Mouse (Mus musculus): ENCODE measurements at regions not wholly inside any gene's neighbourhood (a gene's known extent, or its start where the extent isn't known, plus 50 kb on each side); places are given as distances from the start of the nearest gene placed in this dataset.

DNA sequence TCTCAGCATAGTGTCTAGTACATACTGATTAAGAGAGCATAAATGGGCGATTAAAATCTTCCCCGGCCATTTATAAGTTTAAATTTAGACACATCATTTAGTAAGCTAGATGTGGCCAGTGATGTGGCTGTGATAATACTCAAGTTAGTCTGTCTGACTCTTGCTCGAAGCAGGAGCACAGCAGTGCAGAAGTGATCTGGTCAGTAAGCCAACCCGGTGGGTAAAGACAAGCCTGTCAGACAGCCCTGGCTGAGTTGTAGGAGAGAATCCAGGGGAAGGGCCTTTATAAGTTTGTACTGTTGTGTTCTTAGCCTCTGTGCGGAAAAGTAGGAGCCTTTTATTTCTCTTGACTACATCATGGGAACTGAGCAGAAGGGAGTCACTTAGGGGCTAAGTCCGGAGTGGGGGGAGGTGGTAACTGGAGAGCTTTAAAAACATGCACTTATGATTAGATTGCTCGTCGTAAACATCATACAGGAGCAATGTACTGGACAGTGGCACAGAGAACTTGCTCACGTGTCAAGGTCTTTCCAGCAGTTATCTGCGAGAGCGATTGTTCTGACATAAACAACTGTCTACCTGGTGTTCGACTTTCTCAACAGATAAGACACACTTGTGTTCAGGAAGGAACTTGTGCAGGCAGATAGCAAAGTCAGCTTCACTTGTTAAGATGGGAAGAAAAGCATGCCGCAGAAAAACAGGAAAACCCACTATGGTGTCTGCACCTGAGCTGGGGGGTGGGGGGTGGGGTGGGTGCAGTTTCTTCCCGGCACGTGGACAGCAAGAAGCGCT, 122.5 kb upstream of the Zeb2 start:
- Histone ChIP-seq H3K4me2 (ENCODE audit: low read length) (no peak overlapping the region), H3K27me3 (replicated peaks; ENCODE audit: control insufficient read depth, insufficient read depth, low read length) (no peaks in the 10 kb centered on the region), H3K9ac (ENCODE audit: low read length) (no peak overlapping the region), H3K4me1 (replicated peaks; ENCODE audit: control insufficient read depth, insufficient read depth, low read length) (peaks cover 4% of the 10 kb centered on the region; the same call in 1 of the 2 replicates), H3K9me3 (ENCODE audit: control insufficient read depth, low read length) (no peaks in the 10 kb centered on the region), H3K4me3 (ENCODE audit: low read depth, low read length) (no peak overlapping the region), H3K27ac (ENCODE audit: low read depth) (no peak overlapping the region), H3K36me3 (ENCODE audit: control insufficient read depth, insufficient read depth, low read length) (no peaks in the 10 kb centered on the region)
- WGBS: 46% methylated on average over 16 of the region's 16 CpGs
- ATAC-seq (replicated peaks; ENCODE audit: low FRiP score, low TSS enrichment, low read depth) (no peak), DNase-seq (ENCODE audit: low spot score) (no peak)

DNA sequence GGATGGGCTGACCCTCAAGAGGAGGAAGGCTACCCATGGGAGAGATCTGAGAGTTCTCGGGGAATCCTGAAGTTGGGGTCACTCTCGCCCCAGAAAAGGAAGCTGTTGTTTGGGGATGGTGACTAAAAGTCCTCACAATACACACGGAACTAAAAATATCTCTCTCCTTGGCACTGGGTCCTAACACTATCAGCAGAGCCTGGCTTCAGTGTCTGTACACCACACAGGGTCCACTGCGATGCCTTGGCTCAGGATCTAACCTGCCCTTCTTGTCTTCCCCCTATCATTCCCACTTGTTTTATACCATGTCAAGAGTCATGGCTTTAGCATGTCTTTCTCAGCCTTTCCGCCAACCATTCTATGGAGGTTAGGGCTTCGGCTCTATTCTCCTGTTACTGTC, 121.8 kb upstream of the Zeb2 start:
- no peak for ATAC-seq (replicated peaks; ENCODE audit: low FRiP score, low TSS enrichment, low read depth)
- Histone ChIP-seq H3K4me2 (ENCODE audit: low read length) (no peak overlapping the region), H3K27ac (ENCODE audit: low read depth) (no peak overlapping the region), H3K36me3 (ENCODE audit: control insufficient read depth, insufficient read depth, low read length) (no peaks in the 10 kb centered on the region), H3K9ac (ENCODE audit: low read length) (no peak overlapping the region), H3K9me3 (ENCODE audit: control insufficient read depth, low read length) (no peaks in the 10 kb centered on the region), H3K4me1 (replicated peaks; ENCODE audit: control insufficient read depth, insufficient read depth, low read length) (peaks cover 4% of the 10 kb centered on the region; the same call in 1 of the 2 replicates), H3K27me3 (replicated peaks; ENCODE audit: control insufficient read depth, insufficient read depth, low read length) (no peaks in the 10 kb centered on the region), H3K4me3 (ENCODE audit: low read depth, low read length) (no peak overlapping the region)
- DNase-seq (ENCODE audit: low spot score): no peak
- WGBS: 94% methylated on average over 6 of the region's 6 CpGs

DNA sequence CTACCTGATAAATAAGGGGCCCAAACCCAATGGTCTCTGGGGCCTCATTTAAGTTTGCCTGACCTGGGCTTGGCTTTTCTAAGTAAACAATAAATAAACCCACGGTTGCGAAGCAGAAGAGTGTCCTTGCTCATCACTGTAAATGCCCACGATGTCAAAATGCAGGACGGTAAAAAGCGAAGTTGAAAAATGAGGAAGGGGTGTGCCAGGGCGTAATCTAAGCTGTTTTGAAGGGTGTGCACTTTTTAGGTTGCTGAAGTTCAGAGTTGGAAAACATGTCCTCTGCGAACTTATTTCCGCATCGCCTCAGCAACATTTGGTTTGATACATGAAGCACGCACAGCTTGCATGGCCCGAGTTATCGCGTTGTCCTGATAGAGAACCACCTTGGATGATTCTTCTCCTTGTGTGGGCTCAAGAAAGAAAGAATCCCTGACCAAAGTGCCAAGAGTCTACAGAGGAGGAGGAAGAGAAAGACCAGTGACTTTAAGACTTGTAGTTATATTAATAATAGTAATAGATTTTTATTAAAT, 119.0 kb upstream of the Zeb2 start:
- H3K36me3 ChIP-seq (ENCODE audit: control insufficient read depth, insufficient read depth, low read length): no peaks in the 10 kb centered on the region
- H3K4me3 ChIP-seq (ENCODE audit: low read depth, low read length): no peak overlapping the region
- H3K27ac ChIP-seq (ENCODE audit: low read depth): no peak overlapping the region
- no peak overlapping the region for H3K9ac ChIP-seq (ENCODE audit: low read length)
- ATAC-seq (replicated peaks; ENCODE audit: low FRiP score, low TSS enrichment, low read depth): no peak
- H3K9me3 ChIP-seq (ENCODE audit: control insufficient read depth, low read length): no peaks in the 10 kb centered on the region
- no peak overlapping the region for H3K4me2 ChIP-seq (ENCODE audit: low read length)
- no peak for DNase-seq (ENCODE audit: low spot score)
- H3K4me1 ChIP-seq (replicated peaks; ENCODE audit: control insufficient read depth, insufficient read depth, low read length): peaks cover 4% of the 10 kb centered on the region; the same call in 1 of the 2 replicates
- WGBS: 87% methylated on average over 13 of the region's 13 CpGs
- H3K27me3 ChIP-seq (replicated peaks; ENCODE audit: control insufficient read depth, insufficient read depth, low read length): no peaks in the 10 kb centered on the region

DNA sequence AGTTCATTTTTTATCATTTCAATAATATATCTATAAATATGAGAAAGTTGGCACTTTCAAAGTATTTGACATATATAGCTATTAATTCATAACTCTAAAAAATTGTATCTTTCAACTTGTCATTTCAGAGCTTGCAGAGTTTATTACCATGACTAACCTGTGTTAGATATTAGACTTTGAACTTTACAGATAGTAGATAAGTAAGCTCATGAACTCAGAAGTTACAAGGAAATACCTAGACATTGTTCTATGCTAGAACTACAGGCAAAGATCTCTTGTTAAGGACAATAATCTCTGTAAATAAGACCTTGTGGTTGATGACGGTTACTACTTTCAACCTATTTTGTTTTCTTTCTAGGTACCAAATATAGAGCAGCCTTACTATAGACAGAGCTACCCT, 117.0 kb upstream of the Zeb2 start:
- Histone ChIP-seq H3K36me3 (ENCODE audit: control insufficient read depth, insufficient read depth, low read length) (no peaks in the 10 kb centered on the region), H3K27me3 (replicated peaks; ENCODE audit: control insufficient read depth, insufficient read depth, low read length) (no peaks in the 10 kb centered on the region), H3K9me3 (ENCODE audit: control insufficient read depth, low read length) (no peaks in the 10 kb centered on the region), H3K4me2 (ENCODE audit: low read length) (no peak overlapping the region), H3K4me1 (replicated peaks; ENCODE audit: control insufficient read depth, insufficient read depth, low read length) (no peaks in the 10 kb centered on the region), H3K27ac (ENCODE audit: low read depth) (no peak overlapping the region), H3K4me3 (ENCODE audit: low read depth, low read length) (no peak overlapping the region), H3K9ac (ENCODE audit: low read length) (no peak overlapping the region)
- 72% methylated on average over 1 of the region's 1 CpGs for WGBS
- ATAC-seq (replicated peaks; ENCODE audit: low FRiP score, low TSS enrichment, low read depth) (no peak), DNase-seq (ENCODE audit: low spot score) (no peak)

DNA sequence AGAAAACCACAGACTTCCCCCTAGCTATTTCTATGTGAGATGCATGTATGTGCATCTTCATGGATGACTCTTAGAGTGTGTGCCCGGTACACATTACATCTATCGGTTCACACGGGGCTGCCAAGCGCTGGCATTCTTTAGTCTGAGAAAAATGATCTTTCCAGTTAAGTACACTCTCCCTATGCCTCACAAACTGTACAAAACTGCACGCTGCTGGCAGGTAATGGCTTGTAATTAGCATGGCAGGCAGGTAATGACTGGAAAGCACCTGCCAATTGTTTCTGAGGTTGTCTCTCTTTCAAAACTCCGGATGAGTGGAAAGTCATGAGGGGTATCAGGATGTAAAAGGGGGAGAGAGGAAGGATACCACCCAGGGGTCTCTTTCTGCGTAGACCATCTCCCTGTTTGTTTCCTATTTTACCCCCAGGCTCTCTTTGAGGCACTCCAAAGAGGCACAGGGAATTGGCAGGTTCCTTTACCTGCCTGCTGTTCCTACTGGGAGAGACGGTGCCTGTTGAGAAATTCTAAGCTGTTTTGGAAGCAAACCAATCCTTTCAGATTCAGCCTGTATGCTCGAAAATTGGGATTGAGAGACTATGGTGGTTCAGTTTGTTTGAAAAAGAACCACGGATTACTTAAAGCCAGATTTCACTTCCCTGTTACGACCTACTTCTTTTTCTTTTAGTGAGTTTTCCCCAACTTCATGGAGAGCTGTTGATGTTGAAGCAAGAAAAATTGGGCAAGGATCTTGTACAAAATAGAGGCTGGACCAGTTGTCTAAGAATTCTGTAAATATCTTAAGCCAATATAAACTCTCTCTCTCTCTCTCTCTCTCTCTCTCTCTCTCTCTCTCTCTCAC, 113.4 kb upstream of the Zeb2 start:
- H3K4me2 ChIP-seq (ENCODE audit: low read length): no peak overlapping the region
- 83% methylated on average over 11 of the region's 11 CpGs for WGBS
- H3K9ac ChIP-seq (ENCODE audit: low read length): no peak overlapping the region
- H3K4me3 ChIP-seq (ENCODE audit: low read depth, low read length): no peak overlapping the region
- H3K36me3 ChIP-seq (ENCODE audit: control insufficient read depth, insufficient read depth, low read length): no peaks in the 10 kb centered on the region
- ATAC-seq (replicated peaks; ENCODE audit: low FRiP score, low TSS enrichment, low read depth) (no peak), DNase-seq (ENCODE audit: low spot score) (no peak)
- H3K9me3 ChIP-seq (ENCODE audit: control insufficient read depth, low read length): no peaks in the 10 kb centered on the region
- no peaks in the 10 kb centered on the region for H3K27me3 ChIP-seq (replicated peaks; ENCODE audit: control insufficient read depth, insufficient read depth, low read length)
- no peak overlapping the region for H3K27ac ChIP-seq (ENCODE audit: low read depth)
- H3K4me1 ChIP-seq (replicated peaks; ENCODE audit: control insufficient read depth, insufficient read depth, low read length): no peaks in the 10 kb centered on the region

DNA sequence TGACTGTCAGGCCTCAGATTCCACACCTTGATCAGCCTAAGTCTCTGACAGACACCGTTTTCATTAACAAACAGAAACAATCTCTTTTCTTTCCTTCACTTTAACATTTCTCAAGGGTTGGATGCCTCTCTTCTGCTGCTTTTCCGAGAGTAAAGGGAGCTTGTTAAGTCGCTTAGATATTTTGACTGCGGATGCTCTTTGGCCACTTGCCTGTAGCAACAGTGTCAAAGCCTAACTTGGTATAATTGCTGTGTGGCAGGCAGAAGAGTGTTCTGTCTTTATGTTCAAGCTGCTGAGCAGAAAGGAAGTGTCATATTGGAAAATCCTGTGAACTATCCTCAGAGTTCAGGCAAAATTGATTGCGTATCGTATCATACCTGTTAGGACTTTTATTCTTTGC, 112.3 kb upstream of the Zeb2 start:
- no peaks in the 10 kb centered on the region for H3K36me3 ChIP-seq (ENCODE audit: control insufficient read depth, insufficient read depth, low read length)
- H3K27ac ChIP-seq (ENCODE audit: low read depth): no peak overlapping the region
- H3K9me3 ChIP-seq (ENCODE audit: control insufficient read depth, low read length): no peaks in the 10 kb centered on the region
- H3K4me2 ChIP-seq (ENCODE audit: low read length): no peak overlapping the region
- ATAC-seq (replicated peaks; ENCODE audit: low FRiP score, low TSS enrichment, low read depth): no peak
- H3K9ac ChIP-seq (ENCODE audit: low read length): no peak overlapping the region
- peaks cover 4% of the 10 kb centered on the region; the same call in 1 of the 2 replicates for H3K4me1 ChIP-seq (replicated peaks; ENCODE audit: control insufficient read depth, insufficient read depth, low read length)
- H3K27me3 ChIP-seq (replicated peaks; ENCODE audit: control insufficient read depth, insufficient read depth, low read length): no peaks in the 10 kb centered on the region
- no peak for DNase-seq (ENCODE audit: low spot score)
- H3K4me3 ChIP-seq (ENCODE audit: low read depth, low read length): no peak overlapping the region
- 82% methylated on average over 6 of the region's 6 CpGs for WGBS

DNA sequence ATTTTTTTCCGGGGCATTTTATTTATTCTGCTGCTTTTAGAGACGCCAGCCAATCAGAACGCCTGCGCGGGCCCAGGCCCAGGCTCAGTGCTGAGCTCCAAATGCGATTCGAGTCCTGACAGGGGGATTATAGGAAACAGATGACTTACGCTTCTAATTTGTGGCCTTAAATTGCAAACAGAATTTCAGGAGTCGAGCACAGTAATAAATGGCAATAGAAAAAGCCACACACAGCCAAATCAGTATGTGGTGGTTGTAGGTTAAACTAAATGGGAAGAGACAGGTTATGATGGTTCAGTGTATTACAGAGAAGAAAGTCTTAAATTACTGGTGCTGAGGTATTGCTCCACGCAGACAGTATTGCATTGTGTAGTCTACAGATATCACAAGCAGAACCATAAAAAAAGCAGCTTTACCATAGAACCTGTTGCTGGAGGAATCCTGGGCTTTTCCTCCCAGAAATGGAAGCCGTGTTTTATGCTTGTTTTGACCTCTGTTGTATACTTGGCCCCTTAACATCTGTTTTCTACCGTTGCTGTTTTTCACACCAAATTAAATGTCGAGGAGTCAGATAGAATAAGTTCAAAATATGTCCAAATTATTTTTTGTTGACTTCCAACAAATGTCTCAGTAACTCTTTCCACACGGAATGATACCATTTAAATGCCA, 110.2 kb upstream of the Zeb2 start:
- Histone ChIP-seq H3K9ac (ENCODE audit: low read length) (no peak overlapping the region), H3K27ac (ENCODE audit: low read depth) (no peak overlapping the region), H3K4me3 (ENCODE audit: low read depth, low read length) (no peak overlapping the region), H3K36me3 (ENCODE audit: control insufficient read depth, insufficient read depth, low read length) (no peaks in the 10 kb centered on the region), H3K27me3 (replicated peaks; ENCODE audit: control insufficient read depth, insufficient read depth, low read length) (no peaks in the 10 kb centered on the region), H3K4me1 (replicated peaks; ENCODE audit: control insufficient read depth, insufficient read depth, low read length) (peaks cover 4% of the 10 kb centered on the region; the same call in 1 of the 2 replicates), H3K9me3 (ENCODE audit: control insufficient read depth, low read length) (no peaks in the 10 kb centered on the region), H3K4me2 (ENCODE audit: low read length) (no peak overlapping the region)
- no peak for DNase-seq (ENCODE audit: low spot score)
- no peak for ATAC-seq (replicated peaks; ENCODE audit: low FRiP score, low TSS enrichment, low read depth)
- WGBS: 40% methylated on average over 14 of the region's 14 CpGs

DNA sequence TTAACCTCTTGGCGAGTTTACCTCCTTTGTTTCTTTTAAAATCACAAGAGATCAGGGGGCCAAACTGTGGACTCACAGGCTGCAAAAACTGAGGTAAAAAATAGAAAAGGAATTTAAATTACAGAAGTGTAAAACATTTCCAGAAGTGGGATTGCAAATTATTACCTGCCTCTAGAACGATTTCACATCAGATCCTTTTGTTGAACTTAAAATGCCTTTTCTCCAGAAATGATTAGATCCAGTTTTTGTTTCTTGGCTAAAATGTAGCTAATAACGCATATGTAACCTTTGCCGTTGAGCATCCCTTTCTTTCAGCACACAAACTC, 108.8 kb upstream of the Zeb2 start:
- ATAC-seq (replicated peaks; ENCODE audit: low FRiP score, low TSS enrichment, low read depth): no peak
- Histone ChIP-seq H3K4me2 (ENCODE audit: low read length) (no peak overlapping the region), H3K27me3 (replicated peaks; ENCODE audit: control insufficient read depth, insufficient read depth, low read length) (no peaks in the 10 kb centered on the region), H3K27ac (ENCODE audit: low read depth) (no peak overlapping the region), H3K4me3 (ENCODE audit: low read depth, low read length) (no peak overlapping the region), H3K9me3 (ENCODE audit: control insufficient read depth, low read length) (no peaks in the 10 kb centered on the region), H3K36me3 (ENCODE audit: control insufficient read depth, insufficient read depth, low read length) (no peaks in the 10 kb centered on the region), H3K4me1 (replicated peaks; ENCODE audit: control insufficient read depth, insufficient read depth, low read length) (peaks cover 4% of the 10 kb centered on the region; the same call in 1 of the 2 replicates), H3K9ac (ENCODE audit: low read length) (no peak overlapping the region)
- 63% methylated on average over 4 of the region's 4 CpGs for WGBS
- DNase-seq (ENCODE audit: low spot score): no peak

All from intestine, embryonic 14.5 days (tissue).